Mouse (Mus musculus): ENCODE data around the gene Rgsl1.
A peak's percentile ranks its signal among the peaks of the same experiment; 100 is the strongest.

Rgsl1 gene

GRCm38 (mm10) chr1:153740775-153741400, 103.1 kb downstream of the Rgsl1 start:
- no peak for DNase-seq (ENCODE audit: low read depth, low spot score)

- DNase-seq (ENCODE audit: low read depth, low spot score): peak; percentile 68
Observed at GRCm38 (mm10) chr1:153740145-153740544, 103.8 kb downstream of the Rgsl1 start, which contains the start of gene Rgs16. Gene Rgs16, plus strand, starts transcription at chr1:153740349.

- DNase-seq (ENCODE audit: low read depth, low spot score): no peak
Observed at GRCm38 (mm10) chr1:153739437-153740015, 104.4 kb downstream of the Rgsl1 start.

GRCm38 (mm10) chr1:153737101-153738085, 106.5 kb downstream of the Rgsl1 start:
- DNase-seq (ENCODE audit: low read depth, low spot score): no peak

GRCm38 (mm10) chr1:153736096-153736495, 107.8 kb downstream of the Rgsl1 start:
- no peak for DNase-seq (ENCODE audit: low read depth, low spot score)

- DNase-seq (ENCODE audit: low read depth, low spot score): no peak
Observed at GRCm38 (mm10) chr1:153734866-153735265, 109.1 kb downstream of the Rgsl1 start.

GRCm38 (mm10) chr1:153733181-153733580, 110.8 kb downstream of the Rgsl1 start:
- DNase-seq (ENCODE audit: low read depth, low spot score): no peak

- no peak for DNase-seq (ENCODE audit: low read depth, low spot score)
Observed at GRCm38 (mm10) chr1:153730671-153731070, 113.3 kb downstream of the Rgsl1 start.

GRCm38 (mm10) chr1:153729806-153730205, 114.1 kb downstream of the Rgsl1 start:
- no peak for DNase-seq (ENCODE audit: low read depth, low spot score)
